Mouse (Mus musculus): Measurements from ENCODE around the gene 1700010I14Rik.

Gene 1700010I14Rik

DNA sequence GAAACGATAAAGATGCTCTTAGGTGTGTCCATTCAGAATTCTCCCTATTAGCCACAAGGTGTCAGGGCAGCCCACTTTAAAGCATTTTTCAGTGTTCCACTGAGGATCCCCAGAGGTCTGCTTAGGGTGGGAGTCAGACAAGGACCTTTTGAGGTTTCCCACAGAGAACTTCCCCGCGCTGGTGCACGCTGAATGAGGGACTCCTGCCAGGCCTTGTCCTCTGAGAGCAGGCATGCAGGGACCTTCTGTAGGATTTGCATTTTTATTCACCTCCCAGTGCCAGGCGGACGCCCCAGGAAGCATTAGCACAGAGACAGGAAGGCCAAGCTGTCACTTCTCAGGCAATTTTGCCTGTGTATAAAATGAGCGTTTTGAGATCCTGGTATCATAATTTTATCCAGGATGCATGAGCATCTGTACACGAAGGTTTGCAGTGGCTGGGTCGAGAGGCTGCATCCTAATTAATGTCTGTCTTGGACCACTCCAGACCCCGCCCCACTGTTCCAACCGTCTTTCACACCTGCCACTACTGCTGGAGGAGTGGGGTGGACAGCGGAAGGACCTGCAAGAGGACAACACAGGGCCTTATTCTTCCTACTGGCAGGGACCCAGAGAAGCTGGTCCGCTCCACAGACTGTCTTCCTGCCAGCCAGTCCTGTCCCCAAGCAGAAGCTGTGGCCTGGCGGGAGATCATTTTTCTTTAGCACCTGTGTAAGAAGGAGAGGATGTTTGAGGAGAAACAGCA, 35.2 kb downstream of the 1700010I14Rik start:
- no peak for DNase-seq (ENCODE audit: low read depth, low spot score)

GRCm38 (mm10) chr17:9030181-9030580, 42.0 kb downstream of the 1700010I14Rik start:
- DNase-seq (ENCODE audit: low read depth, low spot score) = no peak

GRCm38 (mm10) chr17:9031241-9032141, 43.4 kb downstream of the 1700010I14Rik start:
- peak; percentile 89 for DNase-seq (ENCODE audit: low read depth, low spot score)

DNA sequence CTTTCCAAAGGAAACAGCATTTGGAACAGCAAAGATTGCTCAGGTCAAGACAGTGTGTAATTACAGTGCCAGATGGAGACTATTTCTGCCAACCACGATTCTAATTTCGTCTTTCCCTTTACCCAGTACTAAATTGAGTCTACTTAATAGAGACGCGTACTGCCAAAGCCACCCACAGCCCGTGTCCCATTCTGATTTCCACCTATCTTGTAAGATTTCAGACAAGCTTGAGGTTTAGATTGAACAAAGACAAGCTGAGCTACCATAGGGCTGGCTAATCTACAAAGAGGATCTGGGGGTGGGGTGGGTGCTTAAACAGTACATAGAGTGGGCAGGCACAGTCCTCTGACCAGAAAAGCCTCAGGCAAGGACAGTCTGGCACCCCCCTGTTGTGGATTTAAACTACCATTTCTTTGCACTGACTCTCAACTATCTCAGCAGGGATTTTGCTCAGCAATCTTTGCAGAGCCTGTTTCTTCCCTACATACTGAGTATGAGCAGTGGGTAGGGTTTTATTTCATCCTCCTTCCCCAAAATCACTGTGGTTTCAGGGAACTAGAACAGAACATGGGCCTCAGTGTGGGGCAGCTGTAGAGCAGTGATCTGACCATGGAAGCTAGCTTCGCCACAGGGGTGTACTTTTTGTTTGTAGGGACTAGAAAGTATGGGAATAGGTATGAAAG, 44.4 kb downstream of the 1700010I14Rik start:
- peak; percentile 46 for DNase-seq (ENCODE audit: low read depth, low spot score)

DNA sequence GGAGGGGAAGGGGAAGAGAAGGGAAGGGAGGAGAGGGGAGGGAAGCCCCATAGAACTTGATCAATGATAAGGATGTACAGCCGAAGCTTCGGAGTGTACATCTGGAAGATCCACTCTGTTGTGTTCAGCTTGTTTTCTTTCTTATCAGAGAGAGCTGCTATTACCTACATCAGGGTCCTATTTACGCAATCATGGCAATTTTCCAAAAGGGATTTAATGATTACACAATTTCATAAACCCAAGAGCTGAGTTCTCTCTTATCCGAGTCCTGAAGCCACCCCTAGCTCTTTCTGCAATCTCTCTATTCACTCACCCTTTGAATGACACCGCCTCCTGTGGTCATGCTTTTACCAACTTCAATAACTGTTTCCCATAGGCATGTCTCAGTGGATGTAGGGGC, 45.4 kb downstream of the 1700010I14Rik start:
- no peak for DNase-seq (ENCODE audit: low read depth, low spot score)

DNA sequence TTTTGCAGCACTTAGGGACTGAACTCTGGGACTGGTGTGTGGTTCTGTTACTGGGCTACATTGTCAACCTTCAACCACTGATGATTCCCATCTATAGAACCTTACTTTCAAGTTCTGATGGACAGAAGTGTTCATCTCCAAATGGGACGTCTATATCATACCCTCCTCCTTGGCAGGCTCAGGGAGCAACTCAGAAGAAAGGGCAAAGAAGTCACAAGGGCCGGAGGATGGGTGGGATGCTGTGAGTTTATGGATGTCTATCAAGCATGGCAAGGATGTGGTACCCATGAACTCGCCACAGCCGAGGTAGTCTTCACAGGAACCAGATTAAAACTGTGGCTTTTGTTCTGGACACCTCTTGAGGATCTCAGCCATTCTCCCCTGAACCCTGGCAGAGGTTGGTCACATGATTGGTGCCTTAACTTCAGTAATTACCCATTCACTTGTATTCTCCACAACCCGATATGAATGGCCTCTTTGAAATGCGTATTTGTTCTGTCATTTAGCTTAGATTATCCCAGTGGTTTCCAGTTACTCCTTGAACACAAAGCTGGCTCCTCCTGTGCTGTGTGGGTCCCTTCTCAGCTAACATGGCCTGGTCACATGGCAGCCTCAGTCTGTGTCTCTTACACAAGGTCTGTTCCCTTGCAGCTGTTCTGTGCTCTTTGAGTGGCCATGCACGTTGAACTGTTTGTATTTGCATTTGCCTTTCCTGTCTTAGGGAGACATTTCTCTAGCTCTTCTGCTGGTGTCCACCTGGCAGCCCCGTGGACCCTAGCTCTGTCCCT, 47.6 kb downstream of the 1700010I14Rik start:
- no peak for DNase-seq (ENCODE audit: low read depth, low spot score)

- DNase-seq (ENCODE audit: low read depth, low spot score) = peak; percentile 43
Measured at GRCm38 (mm10) chr17:9042723-9043122, 54.6 kb downstream of the 1700010I14Rik start.

GRCm38 (mm10) chr17:9052441-9052980, 64.4 kb downstream of the 1700010I14Rik start:
- DNase-seq (ENCODE audit: low read depth, low spot score) = no peak

- DNase-seq (ENCODE audit: low read depth, low spot score) = no peak
Measured at GRCm38 (mm10) chr17:9059360-9059932, 71.3 kb downstream of the 1700010I14Rik start.
